Mouse (Mus musculus): ENCODE measurements around the gene Gfral. TPM values are rescaled to one million over a fixed set of nuclear protein-coding genes. Genes with fewer than 3 reads are reported as not detected.
A peak's percentile ranks its signal among the peaks of the same experiment; 100 is the strongest.

The Gfral gene
- total and polyA plus RNA-seq, 3 experiments: not detected

GRCm38 (mm10) chr9:76162446-76162845 is 51.0 kb downstream of the Gfral start:
- in situ Hi-C loops (cut with MboI; ENCODE audit: low pct_ligation_motif_present, low pct_unique_long_range_greater_than_20kb, low sequenced_read_pairs) (no loop called here), dilution Hi-C loops (cut with MboI; ENCODE audit: extremely low pct_ligation_motif_present, extremely low pct_unique_long_range_greater_than_20kb, low sequenced_read_pairs) (no loop called here)
- Histone ChIP-seq H3K9me3 (replicated peaks; ENCODE audit: low read length) (no peaks in the 10 kb centered on the region), H3K27ac (ENCODE audit: insufficient read depth, low read depth) (no peak overlapping the region), H3K9ac (ENCODE audit: insufficient read depth, low read depth) (no peak overlapping the region), H3K79me2 (replicated peaks; ENCODE audit: control insufficient read depth, extremely low read depth, insufficient read depth, poor library complexity, severe bottlenecking) (no peaks in the 10 kb centered on the region), H3K36me3 (replicated peaks in 1 of 2; ENCODE audit: control insufficient read depth in 1 of 2, insufficient read depth in 1 of 2, low read length in 1 of 2) (no peaks in the 10 kb centered on the region), H3K27me3 (replicated peaks) (no peaks in the 10 kb centered on the region), H3K4me1 (ENCODE audit: control insufficient read depth in 1 of 2, insufficient read depth in 2 of 2) (no peaks in the 10 kb centered on the region), H3K4me3 (replicated peaks in 1 of 3; ENCODE audit: low read depth in 2 of 3, low read length in 2 of 3, poor library complexity in 1 of 3) (no peak overlapping the region), H3K4me2 (ENCODE audit: insufficient read depth, low read depth, poor library complexity, severe bottlenecking) (no peak overlapping the region)
- TF ChIP-seq UBTF (IDR thresholded peaks at IDR 0.05; ENCODE audit: low read depth, low read length) (no peak), CHD1 (IDR thresholded peaks at IDR 0.05; ENCODE audit: low read depth, low read length) (no peak), IRF4 (IDR thresholded peaks at IDR 0.05; ENCODE audit: low read depth, low read length) (no peak)
- DNase-seq (ENCODE audit: extremely low read depth): no peak

GRCm38 (mm10) chr9:76145593-76145992 is 67.9 kb downstream of the Gfral start:
- no peak overlapping the region for H3K27ac ChIP-seq (ENCODE audit: insufficient read depth, low read depth)
- in situ Hi-C loops (cut with MboI; ENCODE audit: low pct_ligation_motif_present, low pct_unique_long_range_greater_than_20kb, low sequenced_read_pairs) (loop anchor here (25.0 kb wide), 1 partner anchor 383 kb away; no protein-coding TSS in a partner anchor), dilution Hi-C loops (cut with MboI; ENCODE audit: extremely low pct_ligation_motif_present, extremely low pct_unique_long_range_greater_than_20kb, low sequenced_read_pairs) (no loop called here)
- no peaks in the 10 kb centered on the region for H3K4me1 ChIP-seq (ENCODE audit: control insufficient read depth in 1 of 2, insufficient read depth in 2 of 2)
- H3K4me2 ChIP-seq (ENCODE audit: insufficient read depth, low read depth, poor library complexity, severe bottlenecking): no peak overlapping the region
- no peak overlapping the region for H3K4me3 ChIP-seq (replicated peaks in 1 of 3; ENCODE audit: low read depth in 2 of 3, low read length in 2 of 3, poor library complexity in 1 of 3)
- H3K27me3 ChIP-seq (replicated peaks): no peaks in the 10 kb centered on the region
- no peaks in the 10 kb centered on the region for H3K9me3 ChIP-seq (replicated peaks; ENCODE audit: low read length)
- TF ChIP-seq MAFK (IDR thresholded peaks at IDR 0.05; ENCODE audit: insufficient replicate concordance, low read length): peak; percentile 88
- TF ChIP-seq ZMIZ1 (IDR thresholded peaks at IDR 0.05; ENCODE audit: low read depth, low read length): no peak
- TF ChIP-seq IRF4 (IDR thresholded peaks at IDR 0.05; ENCODE audit: low read depth, low read length): no peak
- TF ChIP-seq ETS1 (conservative IDR thresholded peaks at IDR 0.05; ENCODE audit: low read depth, low read length): no peak
- DNase-seq (ENCODE audit: extremely low read depth): no peak
- no peaks in the 10 kb centered on the region for H3K79me2 ChIP-seq (replicated peaks; ENCODE audit: control insufficient read depth, extremely low read depth, insufficient read depth, poor library complexity, severe bottlenecking)
- no peak overlapping the region for H3K9ac ChIP-seq (ENCODE audit: insufficient read depth, low read depth)
- H3K36me3 ChIP-seq (replicated peaks in 1 of 2; ENCODE audit: control insufficient read depth in 1 of 2, insufficient read depth in 1 of 2, low read length in 1 of 2): no peaks in the 10 kb centered on the region

GRCm38 (mm10) chr9:76138378-76139109 is 74.9 kb downstream of the Gfral start:
- Histone ChIP-seq H3K27ac (ENCODE audit: insufficient read depth, low read depth) (no peak overlapping the region), H3K9me3 (replicated peaks; ENCODE audit: low read length) (no peaks in the 10 kb centered on the region), H3K9ac (ENCODE audit: insufficient read depth, low read depth) (no peak overlapping the region), H3K27me3 (replicated peaks) (no peaks in the 10 kb centered on the region), H3K4me2 (ENCODE audit: insufficient read depth, low read depth, poor library complexity, severe bottlenecking) (no peak overlapping the region), H3K36me3 (replicated peaks in 1 of 2; ENCODE audit: control insufficient read depth in 1 of 2, insufficient read depth in 1 of 2, low read length in 1 of 2) (no peaks in the 10 kb centered on the region), H3K4me3 (replicated peaks in 1 of 3; ENCODE audit: low read depth in 2 of 3, low read length in 2 of 3, poor library complexity in 1 of 3) (no peak overlapping the region), H3K4me1 (ENCODE audit: control insufficient read depth in 1 of 2, insufficient read depth in 2 of 2) (no peaks in the 10 kb centered on the region), H3K79me2 (replicated peaks; ENCODE audit: control insufficient read depth, extremely low read depth, insufficient read depth, poor library complexity, severe bottlenecking) (no peaks in the 10 kb centered on the region)
- TF ChIP-seq UBTF (IDR thresholded peaks at IDR 0.05; ENCODE audit: low read depth, low read length): no peak
- no peak for TF ChIP-seq IRF4 (IDR thresholded peaks at IDR 0.05; ENCODE audit: low read depth, low read length)
- no peak for TF ChIP-seq ELF1 (IDR thresholded peaks at IDR 0.05; ENCODE audit: low read depth, low read length)
- in situ Hi-C loops (cut with MboI; ENCODE audit: low pct_ligation_motif_present, low pct_unique_long_range_greater_than_20kb, low sequenced_read_pairs): loop anchor here (25.0 kb wide), 1 partner anchor 376 kb away; no protein-coding TSS in a partner anchor
- dilution Hi-C loops (cut with MboI; ENCODE audit: extremely low pct_ligation_motif_present, extremely low pct_unique_long_range_greater_than_20kb, low sequenced_read_pairs): no loop called here
- no peak for DNase-seq (ENCODE audit: extremely low read depth)
